Mouse (Mus musculus) yolk sac, embryonic 10.5 days (tissue): ENCODE measurements around the gene Lmbrd2.
"Not testable (repeated sequence)": the region's sequence is repeated elsewhere in the genome, so short reads cannot be mapped to it uniquely, and the experiment has no call there.

Source experiments
- DNase-seq: peaks from one replicate; pipeline ENCODE4 v3.0.0-alpha.2; 2017; ENCODE audit warnings: low spot score

Lmbrd2 gene

GRCm38 (mm10) chr15:9134891-9135507, 5.4 kb upstream of the Lmbrd2 start:
- DNase-seq = peak; percentile 66

DNA sequence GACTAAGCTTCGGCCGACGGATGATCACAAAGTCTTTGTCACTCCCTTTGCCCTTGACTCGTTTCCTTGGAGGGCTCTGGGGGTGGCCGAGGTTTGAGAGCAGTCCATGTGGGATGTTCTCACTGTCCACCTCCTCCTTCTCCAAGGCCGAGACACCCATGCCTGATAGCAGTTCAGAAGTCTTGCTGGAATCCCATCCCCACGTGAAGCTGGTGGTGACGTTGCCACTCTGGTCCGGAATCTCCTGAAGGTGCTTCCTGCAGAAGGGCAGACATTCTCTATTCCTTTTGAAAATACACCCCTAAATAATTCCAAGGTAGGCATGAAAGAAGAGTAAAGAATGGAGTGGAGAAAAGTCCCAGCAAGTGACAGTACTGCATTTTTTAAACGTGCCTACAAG, 903 bp upstream of the Lmbrd2 start:
- DNase-seq = peak; percentile 36

DNA sequence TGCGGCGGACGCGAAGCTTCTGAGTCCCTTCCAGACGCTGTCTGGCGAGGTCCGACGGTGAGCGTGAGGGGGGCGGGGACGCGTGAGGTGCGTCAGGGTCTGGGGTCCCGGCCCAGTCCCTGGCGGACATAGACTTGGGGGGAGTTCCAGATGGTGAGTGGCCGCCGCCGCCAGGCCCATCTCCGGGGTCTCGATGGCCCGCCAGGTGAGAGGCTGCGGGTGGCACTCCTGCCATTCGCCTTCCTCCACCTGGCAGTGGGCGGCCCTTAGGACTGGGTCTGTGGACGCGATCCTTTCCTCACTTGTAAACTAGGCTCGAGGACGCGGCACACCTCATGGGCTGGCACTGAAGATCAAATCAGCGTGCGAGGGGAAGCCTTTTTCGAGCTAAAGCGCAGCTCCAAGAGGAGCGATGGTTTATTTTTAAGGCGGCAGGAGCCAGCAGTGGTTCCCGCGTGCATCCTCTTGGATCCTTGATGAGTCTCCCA, 378 bp downstream of the Lmbrd2 start:
- no peak for DNase-seq

DNA sequence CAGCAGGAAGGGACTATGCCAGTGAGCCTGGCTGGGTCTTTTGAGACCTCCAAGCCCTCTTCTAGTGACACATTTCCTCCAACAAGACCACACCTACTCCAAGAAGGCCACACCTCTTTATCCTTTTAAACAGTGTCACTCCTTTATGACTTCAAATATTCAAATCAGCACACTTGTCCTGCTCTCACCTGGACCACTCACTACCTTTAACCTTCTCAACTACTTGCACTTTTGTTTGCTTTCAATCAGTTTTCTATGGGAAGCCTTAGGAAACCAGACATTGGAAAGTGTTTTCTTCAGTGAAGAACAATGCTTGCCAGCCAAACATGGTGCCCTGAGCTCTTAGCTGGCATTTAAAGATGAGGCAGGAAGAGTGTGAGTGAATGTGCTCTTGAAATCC, 15.0 kb downstream of the Lmbrd2 start, which contains the start of gene Skp2:
TSS of gene Skp2 (minus strand) at position 101 of the 400 bp plus-strand sequence.
- DNase-seq = no peak

- DNase-seq = no peak
These were observed 22.3 kb downstream of the Lmbrd2 start for GRCm38 (mm10) chr15:9162557-9163070.

DNA sequence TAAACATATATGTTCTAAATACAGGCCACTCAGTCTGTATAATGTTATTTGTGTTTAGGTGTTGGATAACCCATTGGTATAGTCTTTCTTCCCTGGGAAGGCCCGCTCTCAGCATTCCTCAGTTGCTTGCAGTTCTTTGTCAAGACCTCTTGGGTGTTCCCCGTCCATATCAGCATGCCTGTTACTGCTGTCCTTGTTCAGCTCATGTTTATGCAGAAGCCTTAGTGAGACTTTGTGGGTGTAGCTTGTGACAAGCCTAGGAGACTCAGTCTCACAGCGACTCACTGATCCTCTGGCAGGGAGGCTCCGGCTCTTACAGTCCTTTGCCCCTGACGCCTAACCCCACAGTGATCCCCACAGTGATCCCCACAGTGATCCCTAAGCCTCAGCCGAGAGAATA, 23.8 kb downstream of the Lmbrd2 start:
- no peak for DNase-seq

- DNase-seq = no peak
These were observed 36.7 kb downstream of the Lmbrd2 start for GRCm38 (mm10) chr15:9177038-9177437.

DNA sequence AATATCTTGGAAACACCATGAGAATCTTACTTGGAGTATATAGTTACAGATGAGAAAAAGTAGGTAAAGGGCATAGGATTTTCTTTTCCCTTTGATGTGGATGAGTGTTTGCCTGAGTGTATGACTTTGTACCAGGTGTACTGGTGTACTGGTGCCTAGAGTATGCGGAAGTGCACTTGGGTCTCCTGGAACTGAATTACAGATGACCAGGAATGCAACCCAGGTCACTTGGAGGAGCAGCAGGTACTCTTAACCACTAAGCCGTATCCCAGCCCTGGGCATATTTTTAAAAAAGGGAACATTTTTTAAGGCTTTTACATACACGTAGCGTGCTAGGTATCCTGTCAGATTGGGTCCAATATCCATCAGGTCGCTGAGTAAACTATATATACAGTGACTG, 43.6 kb downstream of the Lmbrd2 start:
- DNase-seq = no peak

- DNase-seq = no peak
These were observed 49.4 kb downstream of the Lmbrd2 start for GRCm38 (mm10) chr15:9189796-9190195.

DNA sequence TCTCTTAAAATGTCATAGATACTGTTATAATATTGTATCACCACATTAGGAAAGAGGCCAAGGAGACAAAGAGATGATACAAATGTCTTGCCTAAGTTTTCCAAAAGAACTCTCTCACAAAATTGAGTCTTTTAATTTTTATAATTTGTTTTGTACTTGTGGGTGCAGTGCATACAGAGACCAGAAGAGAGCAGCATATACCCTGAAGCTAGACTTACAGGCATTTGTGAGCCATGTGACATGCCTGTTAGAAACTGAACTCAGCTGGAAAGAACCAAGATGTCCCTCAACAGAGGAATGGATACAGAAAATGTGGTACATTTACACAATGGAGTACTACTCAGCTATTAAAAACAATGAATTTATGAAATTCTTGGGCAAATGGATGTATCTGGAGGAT, 52.3 kb downstream of the Lmbrd2 start:
- not testable (repeated sequence) for DNase-seq

- DNase-seq = no peak
These were observed 58.1 kb downstream of the Lmbrd2 start for GRCm38 (mm10) chr15:9198421-9198820.

- no peak for DNase-seq
These were observed 71.5 kb downstream of the Lmbrd2 start for GRCm38 (mm10) chr15:9211891-9212290.

GRCm38 (mm10) chr15:9213026-9213425, 72.7 kb downstream of the Lmbrd2 start:
- not testable (repeated sequence) for DNase-seq

DNA sequence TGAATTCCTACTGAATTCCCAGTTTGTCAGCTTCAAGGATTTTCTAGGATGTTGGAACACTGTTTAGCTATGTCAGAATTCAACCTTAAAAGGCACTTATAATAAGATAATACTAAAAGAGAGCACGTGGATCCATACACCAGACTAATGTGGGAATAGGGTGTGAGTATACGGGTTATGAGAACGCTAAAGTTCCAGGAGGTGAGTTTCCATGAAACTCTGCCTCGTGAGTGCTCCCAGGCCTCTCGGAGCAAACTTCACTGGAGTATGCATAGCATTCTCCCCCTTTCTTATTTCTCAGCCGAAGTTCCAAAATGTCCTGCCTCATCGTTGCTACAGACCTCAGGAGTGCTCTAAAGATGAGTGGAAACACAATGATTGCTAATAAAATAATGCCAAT, 73.1 kb downstream of the Lmbrd2 start:
- not testable (repeated sequence) for DNase-seq

- no peak for DNase-seq
These were observed 76.1 kb downstream of the Lmbrd2 start for GRCm38 (mm10) chr15:9216446-9216845.

- DNase-seq = not testable (repeated sequence)
These were observed 90.6 kb downstream of the Lmbrd2 start for GRCm38 (mm10) chr15:9230917-9231316.

GRCm38 (mm10) chr15:9246345-9246744, 106.0 kb downstream of the Lmbrd2 start:
- no peak for DNase-seq
